Mouse (Mus musculus): ENCODE measurements around the gene Slc25a34.

Slc25a34 gene

GRCm38 (mm10) chr4:141619299-141619883 is 4.2 kb downstream of the Slc25a34 start:
- ATAC-seq (ENCODE audit: insufficient number of reproducible peaks, low FRiP score, low TSS enrichment): no peak

- ATAC-seq (ENCODE audit: insufficient number of reproducible peaks, low FRiP score, low TSS enrichment): no peak
These were observed 4.9 kb downstream of the Slc25a34 start, which contains the start of gene Tmem82 for GRCm38 (mm10) chr4:141618565-141619243. TSS of gene Tmem82 (minus strand) at chr4:141618633.

- no peak for ATAC-seq (ENCODE audit: insufficient number of reproducible peaks, low FRiP score, low TSS enrichment)
These were observed 5.6 kb downstream of the Slc25a34 start for GRCm38 (mm10) chr4:141617863-141618564.

- ATAC-seq (ENCODE audit: insufficient number of reproducible peaks, low FRiP score, low TSS enrichment): no peak
These were observed 6.3 kb downstream of the Slc25a34 start for GRCm38 (mm10) chr4:141617299-141617698.

- no peak for ATAC-seq (ENCODE audit: insufficient number of reproducible peaks, low FRiP score, low TSS enrichment)
These were observed 6.8 kb downstream of the Slc25a34 start for GRCm38 (mm10) chr4:141616811-141617210.

- no peak for ATAC-seq (ENCODE audit: insufficient number of reproducible peaks, low FRiP score, low TSS enrichment)
These were observed 8.7 kb downstream of the Slc25a34 start for GRCm38 (mm10) chr4:141614946-141615345.

GRCm38 (mm10) chr4:141609538-141609937 is 14.1 kb downstream of the Slc25a34 start:
- ATAC-seq (ENCODE audit: insufficient number of reproducible peaks, low FRiP score, low TSS enrichment): no peak

GRCm38 (mm10) chr4:141605861-141606260 is 17.8 kb downstream of the Slc25a34 start, which contains the start of gene Fblim1:
TSS of gene Fblim1 (minus strand) at chr4:141606096.
- no peak for ATAC-seq (ENCODE audit: insufficient number of reproducible peaks, low FRiP score, low TSS enrichment)

- ATAC-seq (ENCODE audit: insufficient number of reproducible peaks, low FRiP score, low TSS enrichment): no peak
These were observed 18.2 kb downstream of the Slc25a34 start for GRCm38 (mm10) chr4:141605421-141605820.

GRCm38 (mm10) chr4:141604493-141604892 is 19.1 kb downstream of the Slc25a34 start:
- no peak for ATAC-seq (ENCODE audit: insufficient number of reproducible peaks, low FRiP score, low TSS enrichment)

- ATAC-seq (ENCODE audit: insufficient number of reproducible peaks, low FRiP score, low TSS enrichment): no peak
These were observed 19.7 kb downstream of the Slc25a34 start for GRCm38 (mm10) chr4:141603921-141604320.

- no peak for ATAC-seq (ENCODE audit: insufficient number of reproducible peaks, low FRiP score, low TSS enrichment)
These were observed 20.9 kb downstream of the Slc25a34 start for GRCm38 (mm10) chr4:141602523-141603223.

- ATAC-seq (ENCODE audit: insufficient number of reproducible peaks, low FRiP score, low TSS enrichment): no peak
These were observed 22.3 kb downstream of the Slc25a34 start for GRCm38 (mm10) chr4:141601148-141601862.

- ATAC-seq (ENCODE audit: insufficient number of reproducible peaks, low FRiP score, low TSS enrichment): no peak
These were observed 23.3 kb downstream of the Slc25a34 start for GRCm38 (mm10) chr4:141600364-141600763.

- ATAC-seq (ENCODE audit: insufficient number of reproducible peaks, low FRiP score, low TSS enrichment): no peak
These were observed 24.1 kb downstream of the Slc25a34 start for GRCm38 (mm10) chr4:141599251-141600141.

- ATAC-seq (ENCODE audit: insufficient number of reproducible peaks, low FRiP score, low TSS enrichment): no peak
These were observed 24.7 kb downstream of the Slc25a34 start for GRCm38 (mm10) chr4:141598894-141599250.

- no peak for ATAC-seq (ENCODE audit: insufficient number of reproducible peaks, low FRiP score, low TSS enrichment)
These were observed 25.3 kb downstream of the Slc25a34 start for GRCm38 (mm10) chr4:141598199-141598893.

- ATAC-seq (ENCODE audit: insufficient number of reproducible peaks, low FRiP score, low TSS enrichment): no peak
These were observed 26.8 kb downstream of the Slc25a34 start for GRCm38 (mm10) chr4:141596700-141597328.
